Mouse (Mus musculus): ENCODE data around the gene Hist1h2bb. TPM values are rescaled to one million over a fixed set of nuclear protein-coding genes. Genes with fewer than 3 reads are reported as not detected.

The Hist1h2bb gene
- total RNA-seq, 2 experiments from 2014 or later, result 79.4 to 1,638 TPM

- no peak for ATAC-seq (replicated peaks; ENCODE audit: low FRiP score, poor library complexity, severe bottlenecking)
These were observed 22.3 kb upstream of the Hist1h2bb start for GRCm38 (mm10) chr13:23724239-23724638.

- no peak for ATAC-seq (replicated peaks; ENCODE audit: low FRiP score, poor library complexity, severe bottlenecking)
These were observed 21.3 kb upstream of the Hist1h2bb start for GRCm38 (mm10) chr13:23725213-23725612.

GRCm38 (mm10) chr13:23728472-23729191 lies 17.9 kb upstream of the Hist1h2bb start:
- no peak for ATAC-seq (replicated peaks; ENCODE audit: low FRiP score, poor library complexity, severe bottlenecking)

GRCm38 (mm10) chr13:23729192-23729525 lies 17.4 kb upstream of the Hist1h2bb start:
- no peak for ATAC-seq (replicated peaks; ENCODE audit: low FRiP score, poor library complexity, severe bottlenecking)

- ATAC-seq (replicated peaks; ENCODE audit: low FRiP score, poor library complexity, severe bottlenecking), result no peak
These were observed 16.8 kb upstream of the Hist1h2bb start for GRCm38 (mm10) chr13:23729706-23730105.

GRCm38 (mm10) chr13:23730479-23730878 lies 16.1 kb upstream of the Hist1h2bb start:
- ATAC-seq (replicated peaks; ENCODE audit: low FRiP score, poor library complexity, severe bottlenecking), result peak; percentile 44; the same call in 1 of the 2 replicates

GRCm38 (mm10) chr13:23732156-23732804 lies 14.3 kb upstream of the Hist1h2bb start:
- ATAC-seq (replicated peaks; ENCODE audit: low FRiP score, poor library complexity, severe bottlenecking), result peak; percentile 88

- ATAC-seq (replicated peaks; ENCODE audit: low FRiP score, poor library complexity, severe bottlenecking), result no peak
These were observed 9.4 kb upstream of the Hist1h2bb start for GRCm38 (mm10) chr13:23737091-23737490.

- ATAC-seq (replicated peaks; ENCODE audit: low FRiP score, poor library complexity, severe bottlenecking), result no peak
These were observed 8.5 kb upstream of the Hist1h2bb start for GRCm38 (mm10) chr13:23738041-23738440.

- peak; percentile 68 for ATAC-seq (replicated peaks; ENCODE audit: low FRiP score, poor library complexity, severe bottlenecking)
These were observed 7.9 kb upstream of the Hist1h2bb start, which contains the start of gene Hist1h1c for GRCm38 (mm10) chr13:23738677-23739068. Gene Hist1h1c (plus strand): TSS chr13:23738808.

- ATAC-seq (replicated peaks; ENCODE audit: low FRiP score, poor library complexity, severe bottlenecking), result peak; percentile 71
These were observed 7.2 kb upstream of the Hist1h2bb start for GRCm38 (mm10) chr13:23739069-23739921.

- ATAC-seq (replicated peaks; ENCODE audit: low FRiP score, poor library complexity, severe bottlenecking), result no peak
These were observed 6.6 kb upstream of the Hist1h2bb start for GRCm38 (mm10) chr13:23739922-23740252.

GRCm38 (mm10) chr13:23740256-23740840 lies 6.2 kb upstream of the Hist1h2bb start:
- no peak for ATAC-seq (replicated peaks; ENCODE audit: low FRiP score, poor library complexity, severe bottlenecking)

GRCm38 (mm10) chr13:23740910-23741309 lies 5.6 kb upstream of the Hist1h2bb start:
- no peak for ATAC-seq (replicated peaks; ENCODE audit: low FRiP score, poor library complexity, severe bottlenecking)

GRCm38 (mm10) chr13:23742007-23742406 lies 4.5 kb upstream of the Hist1h2bb start:
- ATAC-seq (replicated peaks; ENCODE audit: low FRiP score, poor library complexity, severe bottlenecking), result no peak

GRCm38 (mm10) chr13:23743215-23743614 lies 3.3 kb upstream of the Hist1h2bb start:
- ATAC-seq (replicated peaks; ENCODE audit: low FRiP score, poor library complexity, severe bottlenecking), result no peak

- ATAC-seq (replicated peaks; ENCODE audit: low FRiP score, poor library complexity, severe bottlenecking), result no peak
These were observed 2.6 kb upstream of the Hist1h2bb start for GRCm38 (mm10) chr13:23743963-23744362.

GRCm38 (mm10) chr13:23744421-23745380 lies 1.8 kb upstream of the Hist1h2bb start:
- ATAC-seq (replicated peaks; ENCODE audit: low FRiP score, poor library complexity, severe bottlenecking), result 0 out of 2 replicates have a peak, but pooled peaks have one; percentile 5

All from erythroblast, adult 5-6 weeks (primary cell).